Mouse (Mus musculus): ENCODE results near the gene Lrmda.

DNA sequence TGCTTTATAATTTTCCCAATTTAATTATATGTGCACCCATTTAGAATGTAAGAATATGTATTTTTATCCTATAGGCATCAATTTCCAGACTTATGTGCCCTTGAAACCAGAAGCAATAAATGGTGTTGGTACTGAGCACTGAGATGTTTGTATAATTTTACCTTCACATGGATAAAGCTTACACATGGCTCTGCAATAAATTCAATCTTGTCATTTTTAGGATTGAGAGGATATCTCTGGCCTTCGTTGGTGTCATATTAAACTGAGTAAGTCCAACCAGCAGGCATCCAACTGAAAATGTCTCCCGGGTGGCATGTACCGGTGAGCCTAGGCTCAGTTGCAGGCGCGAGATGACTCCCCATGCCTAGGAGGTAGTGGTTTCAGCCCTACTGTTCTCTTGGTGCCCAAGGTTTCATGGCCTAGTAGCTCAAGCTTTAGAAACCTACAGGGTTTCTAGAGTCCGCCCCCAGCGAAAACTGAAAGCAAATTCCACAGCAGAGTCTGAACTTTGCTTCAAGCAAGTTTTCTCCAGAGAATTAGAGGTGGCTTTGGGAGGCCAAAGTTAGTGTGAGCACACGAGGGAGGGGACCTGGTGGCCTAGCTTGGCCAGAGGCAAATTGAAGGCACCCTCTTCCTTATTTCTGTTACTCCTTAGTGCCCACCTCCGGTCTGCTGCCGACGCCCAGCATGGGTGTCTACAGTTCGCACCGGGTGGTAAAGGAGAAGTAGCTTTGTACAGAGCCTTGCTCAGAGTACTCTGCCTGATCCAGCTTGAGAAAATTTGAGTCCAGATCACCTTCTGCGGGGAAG, 26.1 kb upstream of the Lrmda start:
- TF ChIP-seq CTCF (conservative IDR thresholded peaks at IDR 0.05; ENCODE audit: low read length) (no peak), POU5F1 (IDR thresholded peaks at IDR 0.05; ENCODE audit: borderline replicate concordance, low read length) (no peak), NANOG (IDR thresholded peaks at IDR 0.05; ENCODE audit: borderline replicate concordance, low read length) (no peak)
